Mouse (Mus musculus) kidney, adult 2 months (tissue): ENCODE data around the gene Olfr279. TPM values are rescaled to one million over a fixed set of nuclear protein-coding genes. Genes with fewer than 3 reads are reported as not detected.
"Not testable (repeated sequence)": the region's sequence is repeated elsewhere in the genome, so short reads cannot be mapped to it uniquely, and the experiment has no call there.

ENCODE experiments used
- DNase-seq: peaks from one replicate; pipeline ENCODE4 v3.0.0; 2021
- H3K27ac ChIP-seq: fragments of 200-500 bp; 2 replicates; pipeline ENCODE4 v1.5.1; 2012; ENCODE audit warnings: low read depth, low read length, control low read depth, inconsistent platforms; ENCODE audit not compliant: insufficient read depth
- H3K27me3 ChIP-seq: fragments of 200-500 bp; replicated peaks from 2 replicates; pipeline ENCODE4 v1.6.1; 2012; ENCODE audit warnings: mild to moderate bottlenecking, moderate library complexity, low read length, inconsistent platforms; ENCODE audit not compliant: control insufficient read depth, insufficient read depth
- H3K36me3 ChIP-seq: fragments of 200-500 bp; 2 replicates; pipeline ENCODE4 v1.6.1; 2012; ENCODE audit warnings: mild to moderate bottlenecking, moderate library complexity, low read length, inconsistent platforms; ENCODE audit not compliant: control insufficient read depth, insufficient read depth
- H3K4me1 ChIP-seq: fragments of 200-500 bp; 2 replicates; pipeline ENCODE4 v1.6.1; 2011; ENCODE audit warnings: low read length; ENCODE audit not compliant: control insufficient read depth, insufficient read depth
- H3K4me3 ChIP-seq: fragments of 200-500 bp; 2 replicates; pipeline ENCODE4 v1.5.1; 2011; ENCODE audit warnings: mild to moderate bottlenecking, low read depth, low read length, control low read depth; ENCODE audit not compliant: insufficient read depth
- CTCF ChIP-seq: fragments of 200-500 bp; conservative IDR thresholded peaks from 2 replicates; pipeline ENCODE4 v1.5.1; 2011; ENCODE audit warnings: low read depth, mild to moderate bottlenecking, control low read depth, low read length, moderate library complexity, mixed read lengths; ENCODE audit not compliant: insufficient read depth, insufficient read length
- POLR2A ChIP-seq: fragments of 200-500 bp; IDR thresholded peaks from one replicate; pipeline ENCODE4 v1.6.1; 2011; ENCODE audit warnings: low read depth, low read length, control low read depth
- WGBS: fragments of 180-500 bp; shearing (Covaris S2); methylation state at CpG from one replicate; pipeline ENCODE4 v1.1.7; 2018; 5-methylcytosine and 5-hydroxymethylcytosine counted together
- polyA plus RNA-seq: library from polyadenylated mRNA; depleted of rRNA; stranded (reverse); fragments of >200 nt; gene quantifications from 2 replicates; pipeline ENCODE4 v1.2.3, GENCODE M21; 2012

Gene Olfr279
- polyA plus RNA-seq, 1 experiment: not detected

- peak; percentile 44 for DNase-seq
- no peaks in the 10 kb centered on the region for H3K27me3 ChIP-seq
- H3K4me1 ChIP-seq: peaks cover 3% of the 10 kb centered on the region; the same call in 1 of the 2 replicates
- WGBS: 70% methylated on average over 13 of the region's 13 CpGs
- H3K27ac ChIP-seq: no peak overlapping the region
- no peaks in the 10 kb centered on the region for H3K36me3 ChIP-seq
- H3K4me3 ChIP-seq: no peak overlapping the region
- TF ChIP-seq POLR2A: no peak
- TF ChIP-seq CTCF: no peak
Observed at GRCm38 (mm10) chr15:98511386-98511928, 19.3 kb downstream of the Olfr279 start.

GRCm38 (mm10) chr15:98512232-98512631 is 20.0 kb downstream of the Olfr279 start:
- DNase-seq: no peak
- Histone ChIP-seq H3K27me3 (no peaks in the 10 kb centered on the region), H3K36me3 (no peaks in the 10 kb centered on the region), H3K4me3 (no peak overlapping the region), H3K27ac (no peak overlapping the region), H3K4me1 (peaks cover 3% of the 10 kb centered on the region; the same call in 1 of the 2 replicates)
- TF ChIP-seq CTCF (no peak), POLR2A (no peak)
- WGBS: 67% methylated on average over 8 of the region's 8 CpGs

- no peak for TF ChIP-seq POLR2A
- no peak for TF ChIP-seq CTCF
- Histone ChIP-seq H3K4me1 (peaks cover 3% of the 10 kb centered on the region; the same call in 1 of the 2 replicates), H3K27me3 (no peaks in the 10 kb centered on the region), H3K4me3 (no peak overlapping the region), H3K27ac (peak overlapping the region; percentile 43; the same call in 1 of the 2 replicates), H3K36me3 (no peaks in the 10 kb centered on the region)
- peak; percentile 82 for DNase-seq
- WGBS: 18% methylated on average over 17 of the region's 17 CpGs
Observed at GRCm38 (mm10) chr15:98512799-98513321, 20.7 kb downstream of the Olfr279 start.

GRCm38 (mm10) chr15:98513676-98514075 is 21.5 kb downstream of the Olfr279 start:
- not testable (repeated sequence) for H3K27me3 ChIP-seq, H3K4me1 ChIP-seq, H3K4me3 ChIP-seq, H3K36me3 ChIP-seq, DNase-seq, H3K27ac ChIP-seq
- WGBS: 65% methylated on average over 3 of the region's 3 CpGs

- Histone ChIP-seq H3K4me3 (no peak overlapping the region), H3K4me1 (peaks cover 3% of the 10 kb centered on the region; the same call in 1 of the 2 replicates), H3K27ac (no peak overlapping the region), H3K27me3 (no peaks in the 10 kb centered on the region), H3K36me3 (no peaks in the 10 kb centered on the region)
- 85% methylated on average over 8 of the region's 8 CpGs for WGBS
- DNase-seq: no peak
- TF ChIP-seq CTCF (no peak), POLR2A (no peak)
Observed at GRCm38 (mm10) chr15:98514146-98514545, 21.9 kb downstream of the Olfr279 start.

GRCm38 (mm10) chr15:98514845-98515244 is 22.6 kb downstream of the Olfr279 start:
- DNase-seq, H3K4me3 ChIP-seq, H3K36me3 ChIP-seq, H3K27me3 ChIP-seq, H3K27ac ChIP-seq, H3K4me1 ChIP-seq: not testable (repeated sequence)
- WGBS: 86% methylated on average over 2 of the region's 2 CpGs

GRCm38 (mm10) chr15:98517380-98518355 is 25.5 kb downstream of the Olfr279 start:
- Histone ChIP-seq H3K36me3 (peaks cover 7% of the 10 kb centered on the region), H3K27ac (no peak overlapping the region), H3K4me3 (no peak overlapping the region), H3K4me1 (no peaks in the 10 kb centered on the region; the same call in 1 of the 2 replicates), H3K27me3 (no peaks in the 10 kb centered on the region)
- peak; percentile 64 for DNase-seq
- TF ChIP-seq CTCF (peak; percentile 88), POLR2A (no peak)
- 55% methylated on average over 16 of the region's 16 CpGs for WGBS
